Mouse (Mus musculus) embryo, embryonic 10 days (tissue): ENCODE results near the gene Qrich1.
"Not testable (repeated sequence)": the region's sequence is repeated elsewhere in the genome, so short reads cannot be mapped to it uniquely, and the experiment has no call there.

Source experiments
- DNase-seq: peaks from one replicate; pipeline ENCODE4 v3.0.0-alpha.2; 2015; ENCODE audit warnings: low spot score

Gene Qrich1

DNA sequence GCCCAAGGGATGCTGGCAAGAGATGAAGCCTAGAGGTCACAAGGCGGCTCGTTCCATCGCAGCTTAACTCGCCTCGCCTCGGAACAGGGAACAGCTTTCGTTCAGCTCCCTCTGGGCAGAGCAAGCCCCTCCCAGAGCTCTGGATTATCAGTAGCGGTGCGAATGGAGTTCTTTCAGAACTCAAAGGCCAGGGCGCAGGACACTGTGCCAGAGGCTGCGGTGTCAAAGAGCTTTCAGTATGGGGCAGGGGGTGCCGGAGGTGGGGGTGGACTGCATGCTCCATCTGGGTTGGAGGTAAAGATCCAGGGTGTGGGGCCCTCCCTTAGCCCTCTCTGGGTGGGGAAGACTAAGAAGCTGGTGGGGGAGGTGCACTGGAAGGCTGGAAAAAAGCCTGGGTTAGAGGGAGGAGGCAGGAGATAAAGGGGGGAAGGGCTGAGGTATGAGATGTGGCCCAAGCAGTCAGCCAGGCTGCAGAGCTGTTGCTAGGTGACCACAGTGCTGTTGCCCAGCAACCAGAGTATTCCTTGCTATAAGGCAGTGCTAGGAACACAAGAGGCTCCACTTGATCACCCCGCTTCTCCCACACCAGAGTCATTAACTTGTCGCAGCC is 71.1 kb downstream of the Qrich1 start:
- DNase-seq, result peak; percentile 97

DNA sequence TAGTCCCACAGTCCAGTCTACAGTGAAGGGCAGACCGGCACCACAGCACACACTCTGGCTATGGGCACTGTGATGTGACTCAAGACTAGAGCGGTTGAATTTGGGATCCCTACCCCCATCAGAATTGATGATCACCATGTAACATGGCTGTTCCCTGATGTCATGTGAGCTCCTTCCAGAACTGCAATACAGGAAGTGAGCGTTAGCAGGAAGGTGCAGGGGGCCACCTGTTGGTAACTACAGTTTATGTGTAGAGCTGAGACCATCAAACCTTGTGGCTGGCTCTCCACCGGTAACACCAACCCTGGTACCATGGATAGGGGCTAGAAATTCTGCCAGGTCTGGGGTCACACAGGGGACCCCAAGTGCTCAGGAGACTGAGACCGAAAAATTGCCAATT is 72.6 kb downstream of the Qrich1 start:
- DNase-seq, result no peak

DNA sequence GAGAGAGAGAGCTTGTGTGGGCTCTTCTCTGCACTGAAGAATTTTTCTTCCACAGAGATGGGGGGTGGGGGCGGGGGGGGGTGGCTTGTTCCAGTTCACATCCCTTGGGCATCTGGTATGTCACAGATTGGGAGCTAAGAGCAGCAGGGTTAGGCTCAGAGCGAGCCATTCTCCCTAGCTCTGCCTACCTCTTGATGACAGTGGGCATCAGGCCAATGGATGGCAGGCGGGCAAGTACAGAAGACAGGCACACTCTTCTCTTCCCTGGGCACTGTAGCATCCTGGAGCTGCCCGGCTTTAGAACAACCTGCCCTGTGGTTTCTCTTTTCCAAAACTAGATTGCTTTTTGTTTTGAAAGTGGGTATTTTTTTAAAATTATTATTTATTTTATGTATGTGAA is 74.9 kb downstream of the Qrich1 start:
- no peak for DNase-seq

DNA sequence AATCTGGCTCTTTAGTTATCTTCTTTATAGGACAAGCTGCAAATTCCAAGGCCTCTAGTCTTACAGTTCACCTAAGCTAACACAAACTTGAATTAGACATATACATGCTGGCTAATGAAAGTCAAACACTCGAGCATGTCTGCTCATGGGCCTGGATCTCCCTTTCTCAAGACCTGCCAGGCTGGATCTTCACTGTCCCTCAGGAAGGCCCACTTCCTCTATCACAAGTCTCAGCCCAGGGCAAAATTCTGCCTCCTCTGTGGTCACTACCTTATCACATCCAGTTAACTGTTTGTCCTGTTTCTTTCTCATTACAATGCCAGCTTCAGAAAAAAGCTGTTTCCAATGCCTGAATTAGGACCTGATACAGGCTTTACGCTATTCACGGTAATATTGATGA is 77.7 kb downstream of the Qrich1 start:
- no peak for DNase-seq

DNA sequence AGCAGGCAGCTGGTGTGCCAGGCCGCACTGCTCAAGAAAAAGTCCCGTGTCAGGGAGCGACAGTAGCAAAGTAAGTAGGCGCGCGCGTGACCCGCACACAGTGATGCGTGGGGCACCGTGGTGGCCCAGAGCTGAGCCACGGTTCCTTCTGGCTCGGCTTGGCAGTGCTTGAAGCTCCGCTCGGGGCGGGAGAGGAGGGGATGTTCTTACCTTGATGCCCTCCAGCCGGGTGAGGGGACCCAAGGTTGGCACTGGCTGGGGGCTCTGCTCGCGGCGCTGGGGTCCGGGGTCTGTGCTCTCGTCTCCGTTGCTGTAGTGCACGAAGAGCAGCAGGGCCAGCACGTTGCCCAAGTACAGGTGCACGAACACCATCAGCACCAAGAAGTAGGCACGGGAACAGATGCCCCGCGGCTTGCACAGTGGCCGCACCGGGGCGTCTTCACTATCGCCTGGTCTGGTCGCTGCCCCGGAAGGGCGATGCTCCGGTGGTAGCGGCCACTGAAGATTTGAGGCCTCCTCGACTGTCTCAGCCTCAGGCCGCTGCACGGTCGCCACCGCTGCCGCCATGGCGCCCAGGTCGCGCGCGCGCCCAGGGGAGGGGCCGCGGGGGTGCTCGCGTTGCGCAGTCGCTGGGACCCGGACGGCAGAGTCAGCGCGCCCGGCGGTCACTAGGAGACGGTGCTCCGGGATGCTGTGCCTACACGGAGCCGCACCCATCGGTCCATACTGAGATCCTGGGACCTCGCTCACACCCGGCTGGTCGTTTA is 80.6 kb downstream of the Qrich1 start, which contains the start of gene P4htm:
Gene P4htm, minus strand, starts transcription at position 670 of the 767 bp plus-strand sequence.
- peak; percentile 80 for DNase-seq

DNA sequence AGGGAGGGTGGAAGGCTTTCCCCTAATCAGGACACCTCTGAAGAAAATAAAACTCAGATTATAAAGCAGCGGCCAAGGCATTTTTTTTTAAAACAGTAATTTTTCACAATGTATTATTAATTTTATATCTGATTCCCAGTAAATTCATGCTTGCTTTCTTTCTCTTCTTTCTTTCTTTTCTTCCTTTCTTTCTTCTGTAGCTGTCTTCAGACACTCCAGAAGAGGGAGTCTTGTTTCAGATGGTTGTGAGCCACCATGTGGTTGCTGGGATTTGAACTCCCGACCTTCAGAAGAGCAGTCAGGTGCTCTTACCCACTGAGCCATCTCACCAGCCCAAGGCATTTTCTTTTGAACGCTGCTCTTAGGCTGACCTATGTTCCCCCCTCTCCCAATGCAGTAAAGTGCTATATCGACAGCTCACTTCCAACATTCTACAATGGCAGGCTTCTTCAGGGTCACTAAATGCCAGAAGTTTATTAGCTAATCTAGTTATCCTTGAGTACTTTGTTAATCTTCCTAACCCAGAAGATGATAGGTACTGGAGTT is 82.5 kb downstream of the Qrich1 start:
- no peak for DNase-seq

DNA sequence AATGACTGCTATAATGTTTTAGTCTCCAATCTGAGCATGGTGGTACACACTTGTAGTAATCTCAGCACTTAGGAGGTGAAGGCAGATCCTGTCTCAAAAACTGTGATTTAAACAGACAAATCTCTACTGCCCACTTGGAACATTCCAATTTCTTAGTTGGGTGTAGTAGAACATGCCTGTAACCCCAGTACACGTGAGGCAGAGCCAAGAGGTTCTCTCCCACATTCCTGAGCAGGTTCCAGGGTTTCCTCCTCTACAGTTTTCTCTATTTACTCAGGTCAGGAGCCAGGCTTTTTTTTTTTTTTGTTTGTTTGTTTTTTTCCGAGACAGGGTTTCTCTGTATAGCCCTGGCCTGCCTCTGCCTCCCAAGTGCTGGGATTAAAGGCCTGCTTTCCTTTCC is 83.4 kb downstream of the Qrich1 start:
- DNase-seq, result no peak

DNA sequence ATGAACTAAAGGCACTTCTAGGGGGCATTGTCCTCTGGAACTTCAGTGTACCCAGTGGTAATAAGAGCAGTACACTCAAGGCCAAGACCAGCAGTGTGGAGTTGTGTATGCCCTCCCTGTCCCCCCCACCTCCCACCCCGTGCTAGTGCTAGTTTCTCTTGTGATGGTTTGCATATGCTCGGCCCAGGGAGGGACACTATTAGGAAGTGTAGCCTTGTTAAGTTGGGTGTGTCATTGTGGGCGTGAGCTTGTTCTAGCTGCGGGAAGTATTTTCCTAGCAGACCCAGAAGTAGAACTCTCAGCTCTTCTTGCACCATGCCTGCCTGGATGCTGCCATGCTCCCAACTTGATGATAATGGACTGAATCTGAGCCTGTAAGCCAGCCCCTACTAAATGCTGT is 85.4 kb downstream of the Qrich1 start:
- DNase-seq, result no peak

DNA sequence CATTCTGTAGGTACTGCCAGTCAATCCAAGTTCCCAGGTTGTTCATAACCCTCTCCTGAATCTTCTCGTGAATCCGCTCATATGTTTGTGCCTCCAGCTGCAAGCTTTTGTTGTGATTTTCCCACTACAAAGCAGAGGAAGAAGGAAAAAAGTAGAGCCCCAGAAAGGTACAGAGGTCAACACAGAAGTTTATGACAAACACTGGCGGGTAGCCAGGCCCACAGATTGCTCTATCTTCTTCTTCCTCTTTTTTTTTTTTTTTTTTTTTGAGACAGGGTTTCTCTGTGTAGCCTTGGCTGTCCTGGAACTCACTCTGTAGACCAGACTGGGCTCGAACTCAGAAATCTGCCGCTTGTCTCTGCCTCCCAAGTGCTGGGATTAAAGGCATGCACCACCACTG is 91.3 kb downstream of the Qrich1 start:
- DNase-seq, result not testable (repeated sequence)

DNA sequence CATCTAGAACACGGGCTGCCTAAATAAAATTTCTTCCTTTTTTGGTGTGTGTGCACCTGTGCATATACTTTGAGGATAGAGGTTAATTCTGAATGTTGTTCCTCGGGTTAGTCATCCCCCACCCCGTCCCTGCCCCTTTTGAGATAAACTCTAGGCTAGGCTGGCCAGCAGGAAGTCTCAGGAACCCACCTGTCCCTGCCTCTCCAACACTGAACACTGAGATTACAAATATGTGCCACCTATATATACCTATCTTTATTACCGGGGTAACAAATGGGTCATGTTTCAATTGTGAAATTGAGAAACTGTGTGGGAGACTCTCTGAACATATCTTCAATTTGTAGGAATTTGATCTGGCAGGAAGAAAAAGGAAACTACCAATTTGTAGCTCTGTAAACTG is 92.3 kb downstream of the Qrich1 start:
- no peak for DNase-seq
